Mouse (Mus musculus) heart, embryonic 15.5 days (tissue): ENCODE results near the gene 2310034C09Rik. TPM values are rescaled to one million over a fixed set of nuclear protein-coding genes. Genes with fewer than 3 reads are reported as not detected.

Experiments
- ATAC-seq: fragments of 200-750 bp; cut with Nextera tagmentation; replicated peaks from 2 replicates; pipeline ENCODE4 v1.8.0; 2017; ENCODE audit warnings: low read depth, moderate TSS enrichment; ENCODE audit not compliant: insufficient number of reproducible peaks, insufficient read depth, low FRiP score
- H3K27ac ChIP-seq: fragments of 300-500 bp; sonication (generic); 2 replicates; pipeline ENCODE4 v1.5.1; 2015; ENCODE audit warnings: mild to moderate bottlenecking, inconsistent platforms
- H3K27me3 ChIP-seq: fragments of 300-500 bp; sonication (generic); 2 replicates; pipeline ENCODE4 v1.6.1; 2015; ENCODE audit warnings: inconsistent platforms
- H3K36me3 ChIP-seq: fragments of 300-500 bp; sonication (generic); 2 replicates; pipeline ENCODE4 v1.6.1; 2015; ENCODE audit warnings: mild to moderate bottlenecking, inconsistent platforms
- H3K4me1 ChIP-seq: fragments of 300-500 bp; sonication (generic); replicated peaks from 2 replicates; pipeline ENCODE4 v1.6.1; 2015; ENCODE audit warnings: inconsistent platforms
- H3K4me2 ChIP-seq: fragments of 300-500 bp; sonication (generic); 2 replicates; pipeline ENCODE4 v1.6.1; 2015; ENCODE audit warnings: inconsistent platforms, mild to moderate bottlenecking, moderate library complexity
- H3K4me3 ChIP-seq: fragments of 300-500 bp; sonication (generic); 2 replicates; pipeline ENCODE4 v1.5.1; 2015; ENCODE audit warnings: mild to moderate bottlenecking, inconsistent platforms
- H3K9ac ChIP-seq: fragments of 300-500 bp; sonication (generic); 2 replicates; pipeline ENCODE4 v1.6.1; 2015; ENCODE audit warnings: mild to moderate bottlenecking, inconsistent platforms
- H3K9me3 ChIP-seq: fragments of 300-500 bp; sonication (generic); replicated peaks from 2 replicates; pipeline ENCODE4 v1.6.1; 2016; ENCODE audit warnings: inconsistent platforms
- WGBS: fragments of 180-500 bp; shearing (Covaris S2); methylation state at CpG from one replicate; pipeline ENCODE4 v1.1.7; 2015; ENCODE audit warnings: mixed read lengths; 5-methylcytosine and 5-hydroxymethylcytosine counted together
- polyA plus RNA-seq: library from polyadenylated mRNA; unstranded; fragments of >200 nt; fragmentation: Nextera tagmentation; extraction: Ambion mirVana; gene quantifications from 2 replicates; pipeline ENCODE4 v1.2.1, GENCODE M21; 2015

The 2310034C09Rik gene
- polyA plus RNA-seq, 1 experiment from 2014 or later, result not detected

DNA sequence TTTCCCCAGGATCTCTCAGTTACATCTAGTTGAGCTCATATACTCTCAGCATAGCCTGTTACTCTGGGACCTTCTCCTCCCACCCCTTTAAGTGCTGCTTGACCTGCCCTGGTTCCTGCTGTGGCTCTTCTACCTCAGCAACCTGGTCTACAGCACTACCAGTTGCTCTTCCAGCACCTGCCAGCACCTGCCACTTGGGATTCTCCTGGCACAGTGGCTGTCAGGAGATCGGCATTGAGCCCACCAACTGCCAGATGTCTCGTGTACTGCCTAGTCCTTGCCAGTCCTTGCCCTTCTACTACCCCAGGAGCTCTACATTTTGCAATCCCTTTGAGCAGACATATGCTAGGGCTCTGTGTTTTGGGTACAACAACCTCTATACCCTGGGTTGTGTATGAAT lies 28.1 kb downstream of the 2310034C09Rik start:
- Histone ChIP-seq H3K27me3 (no peaks in the 10 kb centered on the region), H3K4me1 (no peaks in the 10 kb centered on the region), H3K4me3 (no peak overlapping the region), H3K4me2 (no peak overlapping the region), H3K9me3 (no peaks in the 10 kb centered on the region), H3K36me3 (no peaks in the 10 kb centered on the region), H3K27ac (no peak overlapping the region), H3K9ac (no peak overlapping the region)
- 78% methylated on average over 2 of the region's 2 CpGs for WGBS
- ATAC-seq, result no peak

Other genes with a start within 250 kb of the 2310034C09Rik start
- gene Cldn8, start 195.7 kb upstream of the 2310034C09Rik start, polyA plus RNA-seq, result 0.28 and 1.2 TPM in 2 replicates
- gene Krtap24-1, start 146.6 kb upstream of the 2310034C09Rik start, polyA plus RNA-seq, result not detected in 2 replicates
- gene 2310079G19Rik, start 131.2 kb upstream of the 2310034C09Rik start, polyA plus RNA-seq, result not detected in 2 replicates
- gene Krtap26-1, start 111.1 kb upstream of the 2310034C09Rik start, polyA plus RNA-seq, result not detected in 2 replicates
- not detected in 2 replicates for gene Krtap27-1, start 87.2 kb upstream of the 2310034C09Rik start, polyA plus RNA-seq
- not detected in 2 replicates for gene 2310061N02Rik, start 50.9 kb upstream of the 2310034C09Rik start, polyA plus RNA-seq
- gene Krtap13-1, start 30.0 kb upstream of the 2310034C09Rik start, polyA plus RNA-seq, result not detected in 2 replicates
- not detected in 2 replicates for gene Krtap13, start 7.2 kb upstream of the 2310034C09Rik start, polyA plus RNA-seq
- gene 2310057N15Rik, start 15.4 kb downstream of the 2310034C09Rik start, polyA plus RNA-seq, result not detected in 2 replicates
- not detected in 2 replicates for gene Gm5965, start 19.0 kb downstream of the 2310034C09Rik start, polyA plus RNA-seq
- gene Gm20741, start 53.4 kb downstream of the 2310034C09Rik start, polyA plus RNA-seq, result not detected in 2 replicates
- not detected in 2 replicates for gene Krtap15, start 61.4 kb downstream of the 2310034C09Rik start, polyA plus RNA-seq
- gene Krtap14, start 67.3 kb downstream of the 2310034C09Rik start, polyA plus RNA-seq, result not detected in 2 replicates
- gene Krtap19-1, start 110.6 kb downstream of the 2310034C09Rik start, polyA plus RNA-seq, result not detected in 2 replicates
- not detected in 2 replicates for gene Krtap19-2, start 115.4 kb downstream of the 2310034C09Rik start, polyA plus RNA-seq
- gene Krtap19-3, start 119.2 kb downstream of the 2310034C09Rik start, polyA plus RNA-seq, result not detected in 2 replicates
- not detected in 2 replicates for gene Krtap19-4, start 126.2 kb downstream of the 2310034C09Rik start, polyA plus RNA-seq
- not detected in 2 replicates for gene Krtap19-5, start 137.6 kb downstream of the 2310034C09Rik start, polyA plus RNA-seq
- not detected in 2 replicates for gene Krtap19-9b, start 173.4 kb downstream of the 2310034C09Rik start, polyA plus RNA-seq
- gene Krtap16-3, start 204.0 kb downstream of the 2310034C09Rik start, polyA plus RNA-seq, result not detected in 2 replicates